Mouse (Mus musculus) intestine, embryonic 14.5 days (tissue): ENCODE measurements around the gene Gm20521. TPM values are rescaled to one million over a fixed set of nuclear protein-coding genes. Genes with fewer than 3 reads are reported as not detected.
"Not testable (repeated sequence)": the region's sequence is repeated elsewhere in the genome, so short reads cannot be mapped to it uniquely, and the experiment has no call there.

Experiments used
- ATAC-seq: fragments of 200-750 bp; cut with Nextera tagmentation; replicated peaks from 2 replicates; pipeline ENCODE4 v1.8.0; 2017; ENCODE audit warnings: low read depth, moderate number of reproducible peaks, moderate TSS enrichment, moderate library complexity; ENCODE audit not compliant: low FRiP score, low TSS enrichment
- DNase-seq: peaks from one replicate; pipeline ENCODE4 v3.0.0-alpha.2; 2018; ENCODE audit warnings: low spot score
- H3K27ac ChIP-seq: fragments of 300-500 bp; sonication (generic); 2 replicates; pipeline ENCODE4 v1.5.1; 2014; ENCODE audit warnings: low read depth, mild to moderate bottlenecking, control low read depth
- H3K27me3 ChIP-seq: fragments of 300-500 bp; sonication (generic); replicated peaks from 2 replicates; pipeline ENCODE4 v1.6.1; 2014; ENCODE audit warnings: low read length, control low read depth; ENCODE audit not compliant: control insufficient read depth, insufficient read depth
- H3K36me3 ChIP-seq: fragments of 300-500 bp; sonication (generic); 2 replicates; pipeline ENCODE4 v1.6.1; 2014; ENCODE audit warnings: low read length, control low read depth; ENCODE audit not compliant: control insufficient read depth, insufficient read depth
- H3K4me1 ChIP-seq: fragments of 300-500 bp; sonication (generic); replicated peaks from 2 replicates; pipeline ENCODE4 v1.6.1; 2014; ENCODE audit warnings: low read length, control low read depth, mixed read lengths; ENCODE audit not compliant: control insufficient read depth, insufficient read depth
- H3K4me2 ChIP-seq: fragments of 300-500 bp; sonication (generic); 2 replicates; pipeline ENCODE4 v1.6.1; 2014; ENCODE audit warnings: low read length
- H3K4me3 ChIP-seq: fragments of 300-500 bp; sonication (generic); 2 replicates; pipeline ENCODE4 v1.5.1; 2014; ENCODE audit warnings: low read depth, low read length, control low read depth, mixed read lengths
- H3K9ac ChIP-seq: fragments of 300-500 bp; sonication (generic); 2 replicates; pipeline ENCODE4 v1.6.1; 2014; ENCODE audit warnings: mild to moderate bottlenecking, low read length
- H3K9me3 ChIP-seq: fragments of 300-500 bp; sonication (generic); 2 replicates; pipeline ENCODE4 v1.6.1; 2016; ENCODE audit warnings: low read length, control low read depth; ENCODE audit not compliant: control insufficient read depth
- WGBS: fragments of 180-500 bp; shearing (Covaris S2); extraction: QIAGEN DNeasy Blood & Tissue Kit; methylation state at CpG from one replicate; pipeline ENCODE4 v1.1.7; 2014; 5-methylcytosine and 5-hydroxymethylcytosine counted together
- polyA plus RNA-seq: library from polyadenylated mRNA; unstranded; fragments of >200 nt; fragmentation: Nextera tagmentation; extraction: Ambion mirVana; gene quantifications from 2 replicates; pipeline ENCODE4 v1.2.1, GENCODE M21; 2014

Gene Gm20521
- polyA plus RNA-seq, 1 experiment from 2014 or later, result 0.28 TPM

GRCm38 (mm10) chr14:54943971-54944370 lies 60.7 kb downstream of the Gm20521 start:
- 94% methylated on average over 7 of the region's 7 CpGs for whole genome bisulfite sequencing
- no peaks in the 10 kb centered on the region for H3K27me3 ChIP-seq
- H3K4me1 ChIP-seq, result no peaks in the 10 kb centered on the region
- DNase-seq, result no peak
- ATAC-seq, result no peak
- no peaks in the 10 kb centered on the region for H3K9me3 ChIP-seq
- H3K4me2 ChIP-seq, result no peak overlapping the region
- H3K27ac ChIP-seq, result no peak overlapping the region
- H3K4me3 ChIP-seq, result no peak overlapping the region
- H3K9ac ChIP-seq, result no peak overlapping the region
- H3K36me3 ChIP-seq, result no peaks in the 10 kb centered on the region

- WGBS, result 67% methylated on average over 2 of the region's 2 CpGs
- ATAC-seq, result no peak
- Histone ChIP-seq H3K27me3 (no peaks in the 10 kb centered on the region), H3K36me3 (no peaks in the 10 kb centered on the region), H3K4me2 (no peak overlapping the region), H3K4me3 (no peak overlapping the region), H3K27ac (no peak overlapping the region), H3K9me3 (no peaks in the 10 kb centered on the region), H3K4me1 (no peaks in the 10 kb centered on the region), H3K9ac (no peak overlapping the region)
- no peak for DNase-seq
Observed at GRCm38 (mm10) chr14:54944939-54945338, 61.7 kb downstream of the Gm20521 start.

GRCm38 (mm10) chr14:54945975-54946704 lies 62.9 kb downstream of the Gm20521 start:
- ATAC-seq, result no peak

GRCm38 (mm10) chr14:54947008-54947407 lies 63.8 kb downstream of the Gm20521 start:
- 88% methylated on average over 10 of the region's 11 CpGs for WGBS
- H3K4me2 ChIP-seq, H3K4me3 ChIP-seq, H3K9me3 ChIP-seq, ATAC-seq, H3K9ac ChIP-seq, H3K27ac ChIP-seq, H3K27me3 ChIP-seq, DNase-seq, H3K4me1 ChIP-seq, H3K36me3 ChIP-seq: not testable (repeated sequence)

More at GRCm38 (mm10) chr14:54945975-54946704, 62.9 kb downstream of the Gm20521 start:
- H3K4me3 ChIP-seq, result no peak overlapping the region
- no peaks in the 10 kb centered on the region for H3K36me3 ChIP-seq
- H3K27ac ChIP-seq, result no peak overlapping the region
- 73% methylated on average over 19 of the region's 19 CpGs for WGBS
- no peaks in the 10 kb centered on the region for H3K27me3 ChIP-seq
- H3K4me2 ChIP-seq, result no peak overlapping the region
- no peaks in the 10 kb centered on the region for H3K9me3 ChIP-seq
- DNase-seq, result no peak
- H3K4me1 ChIP-seq, result no peaks in the 10 kb centered on the region
- no peak overlapping the region for H3K9ac ChIP-seq

Other genes starting within 250 kb of the Gm20521 start
- gene Gm17606, start 242.5 kb upstream of the Gm20521 start, polyA plus RNA-seq, result not detected in 2 replicates
- gene Cdh24, start 242.1 kb upstream of the Gm20521 start, polyA plus RNA-seq, result 4.0 and 4.9 TPM in 2 replicates
- 83.7 and 90.7 TPM in 2 replicates for gene 1700123O20Rik, start 197.2 kb upstream of the Gm20521 start, polyA plus RNA-seq
- gene Acin1, start 196.5 kb upstream of the Gm20521 start, polyA plus RNA-seq, result 112 TPM in 2 replicates
- 0.09 and 0.12 TPM in 2 replicates for gene Gm29776, start 184.6 kb upstream of the Gm20521 start, polyA plus RNA-seq
- gene Cebpe, start 171.3 kb upstream of the Gm20521 start, polyA plus RNA-seq, result 0.28 TPM in 1 of 2 replicates, not detected in the other
- 24.0 and 26.7 TPM in 2 replicates for gene Slc7a8, start 101.5 kb upstream of the Gm20521 start, polyA plus RNA-seq
- not detected in 2 replicates for gene Rnf212b, start 69.3 kb upstream of the Gm20521 start, polyA plus RNA-seq
- gene Homez, start 12.5 kb upstream of the Gm20521 start, polyA plus RNA-seq, result 7.4 and 10.7 TPM in 2 replicates
- 2.9 and 4.1 TPM in 2 replicates for gene Ppp1r3e, start 5.9 kb upstream of the Gm20521 start, polyA plus RNA-seq
- 5.1 and 5.2 TPM in 2 replicates for gene Bcl2l2, start 64 bp upstream of the Gm20521 start, polyA plus RNA-seq
- gene Pabpn1, start 9.1 kb downstream of the Gm20521 start, polyA plus RNA-seq, result 134 and 148 TPM in 2 replicates
- gene Slc22a17, start 29.7 kb downstream of the Gm20521 start, polyA plus RNA-seq, result 32.4 and 34.2 TPM in 2 replicates
- 31.4 and 31.6 TPM in 2 replicates for gene Efs, start 42.7 kb downstream of the Gm20521 start, polyA plus RNA-seq
- 0.23 and 0.28 TPM in 2 replicates for gene Il25, start 49.3 kb downstream of the Gm20521 start, polyA plus RNA-seq
- gene Cmtm5, start 52.8 kb downstream of the Gm20521 start, polyA plus RNA-seq, result 3.3 and 4.6 TPM in 2 replicates
- 0.22 and 0.75 TPM in 2 replicates for gene Myh6, start 83.5 kb downstream of the Gm20521 start, polyA plus RNA-seq
- gene Gm17428, start 93.5 kb downstream of the Gm20521 start, polyA plus RNA-seq, result not detected in 2 replicates
- gene Myh7, start 111.2 kb downstream of the Gm20521 start, polyA plus RNA-seq, result 0.43 and 1.2 TPM in 2 replicates
- 78.5 and 80.1 TPM in 2 replicates for gene Ngdn, start 132.0 kb downstream of the Gm20521 start, polyA plus RNA-seq
- 5.0 and 5.4 TPM in 2 replicates for gene Zfhx2, start 208.9 kb downstream of the Gm20521 start, polyA plus RNA-seq
- 20.8 and 24.0 TPM in 2 replicates for gene Thtpa, start 211.3 kb downstream of the Gm20521 start, polyA plus RNA-seq
- 44.7 and 49.8 TPM in 2 replicates for gene Ap1g2, start 223.2 kb downstream of the Gm20521 start, polyA plus RNA-seq
- gene Jph4, start 233.5 kb downstream of the Gm20521 start, polyA plus RNA-seq, result 1.7 and 2.0 TPM in 2 replicates